Mouse (Mus musculus): ENCODE data around the gene Tcf7.

Gene Tcf7

GRCm38 (mm10) chr11:52227466-52228226, 55.2 kb downstream of the Tcf7 start:
- 79% methylated on average over 13 of the region's 13 CpGs for WGBS

DNA sequence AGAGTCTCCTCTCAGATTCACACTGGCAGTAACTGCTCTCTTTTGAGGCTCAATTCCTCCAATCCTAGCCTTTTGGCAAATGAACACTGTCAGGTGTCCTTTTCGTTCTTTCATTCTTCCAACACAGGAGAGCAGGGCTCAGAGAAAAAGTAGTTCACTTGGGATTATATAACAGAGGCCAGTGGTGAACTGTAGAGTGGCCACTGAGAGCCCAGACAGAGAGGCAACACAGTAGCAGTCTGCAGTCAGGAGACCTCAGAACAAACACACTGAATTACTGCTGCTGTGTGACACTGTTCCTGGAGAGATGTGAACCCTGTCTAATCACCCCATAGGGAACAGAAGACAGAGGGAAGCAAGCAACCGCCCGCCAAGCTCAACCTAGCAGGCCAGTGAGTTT, 55.8 kb downstream of the Tcf7 start:
- 79% methylated on average over 3 of the region's 3 CpGs for WGBS

DNA sequence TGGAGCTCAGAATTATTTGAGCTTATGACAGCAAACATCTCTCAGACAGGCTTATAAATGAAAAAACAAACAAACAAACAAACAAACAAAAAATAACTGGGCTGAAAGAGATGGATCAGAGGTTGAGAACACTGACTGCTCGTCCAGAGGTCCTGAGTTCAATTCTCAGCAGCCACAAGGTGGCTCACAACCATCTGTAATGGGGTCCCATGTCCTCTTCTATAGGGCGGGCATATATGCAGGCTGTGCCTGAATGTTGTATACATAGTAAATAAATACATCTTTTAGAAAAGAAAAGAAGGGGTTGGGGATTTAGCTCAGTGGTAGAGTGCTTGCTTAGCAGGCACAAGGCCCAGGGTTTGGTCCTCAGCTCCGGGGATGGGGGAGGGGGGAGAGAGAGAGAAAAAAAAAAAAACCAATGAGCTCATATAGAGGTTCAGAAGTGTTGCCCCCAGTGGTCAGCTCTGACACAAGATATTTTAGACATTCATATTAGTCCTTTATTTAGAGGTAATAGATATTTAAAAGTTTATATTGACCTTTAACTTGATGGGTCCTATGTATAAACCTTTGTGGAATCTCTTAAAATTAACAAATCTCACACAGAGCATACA, 56.7 kb downstream of the Tcf7 start:
- WGBS = 71% methylated on average over 3 of the region's 3 CpGs

DNA sequence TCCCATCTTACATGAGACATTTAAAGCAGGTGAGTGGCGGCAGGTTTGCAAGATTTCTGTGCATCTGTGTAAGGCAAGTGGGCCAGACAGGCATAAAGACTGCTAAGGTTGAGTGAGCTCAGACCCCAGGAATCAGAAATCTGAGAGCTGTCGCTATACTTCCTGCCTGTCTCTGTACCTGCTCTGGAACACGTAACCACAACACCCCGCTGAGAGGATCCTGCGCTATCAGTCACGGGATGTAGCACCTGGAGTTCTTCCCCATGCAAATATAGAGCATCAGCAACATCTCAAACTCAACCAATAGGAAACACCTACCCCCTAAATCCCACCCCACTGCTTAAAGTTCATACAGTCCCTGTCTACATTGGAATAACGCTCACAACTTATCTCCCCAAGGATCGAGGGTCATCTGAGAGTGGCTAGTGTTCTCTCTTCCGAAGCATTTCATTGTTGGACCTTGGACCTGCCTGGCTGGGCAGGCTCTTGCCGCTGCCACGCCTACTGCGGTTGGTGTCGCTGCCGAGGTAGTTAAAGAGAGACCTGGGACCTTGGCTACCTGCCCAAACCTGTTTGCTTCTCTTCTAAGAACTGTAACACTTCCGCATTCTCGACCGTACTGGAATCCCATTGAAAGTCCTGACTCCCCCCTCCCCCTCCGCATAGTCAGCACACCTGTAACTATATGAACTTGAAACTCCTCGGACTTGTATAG, 58.7 kb downstream of the Tcf7 start:
- 21% methylated on average over 19 of the region's 19 CpGs for WGBS

DNA sequence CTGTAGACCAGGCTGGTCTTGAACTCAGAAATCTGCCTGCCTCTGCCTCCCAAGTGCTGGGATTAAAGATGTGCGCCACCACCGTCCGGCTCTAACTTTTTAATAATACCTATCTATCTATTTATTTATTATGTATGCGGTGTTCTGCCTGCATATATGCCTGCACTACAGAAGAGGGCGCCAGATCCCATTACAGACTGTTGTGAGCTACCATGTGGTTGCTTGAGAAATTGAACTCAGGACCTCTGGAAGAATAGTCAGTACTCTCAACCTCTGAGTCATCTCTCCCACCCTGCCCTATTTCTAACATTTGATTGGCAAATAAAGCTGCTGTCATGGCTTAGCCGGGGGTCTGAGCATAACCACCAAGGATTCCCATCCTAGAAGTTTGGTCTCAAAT, 59.9 kb downstream of the Tcf7 start:
- 76% methylated on average over 6 of the region's 6 CpGs for WGBS

DNA sequence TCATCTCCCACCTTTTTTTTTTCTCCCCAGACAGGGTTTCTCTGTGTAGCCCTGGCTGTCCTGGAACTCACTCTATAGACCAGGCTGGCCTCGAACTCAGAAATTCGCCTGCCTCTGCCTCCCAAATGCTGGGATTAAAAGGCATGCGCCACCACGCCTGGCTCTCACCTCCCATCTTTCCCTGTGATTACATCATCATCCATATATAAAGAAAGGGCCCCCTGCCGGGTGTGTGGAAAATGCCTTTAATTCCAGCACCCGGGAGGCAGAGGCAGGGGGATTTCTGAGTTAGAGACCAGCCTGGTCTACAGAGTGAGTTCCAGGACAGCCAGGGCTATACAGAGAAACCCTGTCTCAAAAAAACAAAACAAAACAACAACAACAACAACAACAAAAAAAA, 60.9 kb downstream of the Tcf7 start:
- 78% methylated on average over 6 of the region's 6 CpGs for WGBS

DNA sequence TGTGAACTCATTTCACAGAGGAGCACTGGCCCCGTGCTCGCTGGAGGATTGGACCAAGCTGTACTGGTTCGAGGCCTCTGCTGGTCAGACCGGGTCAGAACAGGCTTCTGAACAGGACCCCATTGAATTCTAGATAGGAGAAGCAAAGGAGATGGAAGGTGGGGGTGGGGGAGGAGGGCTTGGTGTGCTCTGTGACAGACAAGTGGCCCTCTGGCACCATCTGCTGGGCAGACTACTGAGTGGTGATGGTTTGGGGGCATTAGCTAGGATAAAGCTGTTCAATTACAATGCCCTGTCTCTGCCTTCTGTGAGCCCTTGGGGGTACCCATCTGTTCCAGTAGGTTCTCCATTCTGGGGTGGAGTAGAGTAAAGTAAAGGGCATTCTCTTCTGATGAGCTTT, 62.5 kb downstream of the Tcf7 start:
- 11% methylated on average over 4 of the region's 4 CpGs for WGBS

DNA sequence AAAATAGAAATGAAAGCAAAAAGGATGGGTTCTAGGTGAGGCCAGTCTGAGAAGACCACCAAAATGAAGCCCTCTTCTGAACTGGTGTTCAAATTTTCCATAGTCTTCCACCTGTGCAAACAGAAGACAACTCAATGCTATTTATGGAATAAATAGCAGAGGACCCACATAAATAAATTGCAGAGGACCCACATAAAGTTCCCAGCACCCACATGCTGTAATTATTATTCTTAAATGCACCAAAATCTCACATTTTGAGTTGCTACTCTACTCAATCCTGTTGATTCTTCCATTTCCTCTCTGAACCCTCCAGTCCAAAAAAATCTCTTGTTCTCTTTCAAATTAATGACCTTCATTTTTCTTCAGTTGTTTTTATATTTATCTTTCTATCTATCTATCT, 68.9 kb downstream of the Tcf7 start, which contains the start of gene Olfr1371:
TSS of gene Olfr1371 (minus strand) at position 101 of the 400 bp plus-strand sequence.

Data from cerebral cortex, adult 2 months (tissue).